Mouse (Mus musculus) limb, embryonic 11.5 days (tissue): ENCODE data around the gene Cd3eap. TPM values are rescaled to one million over a fixed set of nuclear protein-coding genes. Genes with fewer than 3 reads are reported as not detected.

ENCODE experiments used
- ATAC-seq: fragments of 200-750 bp; cut with Nextera tagmentation; 2 replicates; pipeline ENCODE4 v1.8.0; 2017; ENCODE audit warnings: low read depth; ENCODE audit not compliant: insufficient number of reproducible peaks, low FRiP score, low TSS enrichment
- DNase-seq: peaks from one replicate; pipeline ENCODE4 v3.0.0-alpha.2; 2015; ENCODE audit warnings: low spot score
- H3K27ac ChIP-seq: fragments of 300-500 bp; sonication (generic); replicated peaks from 2 replicates; pipeline ENCODE4 v1.5.1; 2014; ENCODE audit warnings: low read depth, mild to moderate bottlenecking, low read length
- H3K27me3 ChIP-seq: fragments of 300-500 bp; sonication (generic); 2 replicates; pipeline ENCODE4 v1.6.1; 2014; ENCODE audit warnings: mild to moderate bottlenecking, low read length, mixed read lengths; ENCODE audit not compliant: control insufficient read depth, insufficient read depth
- H3K36me3 ChIP-seq: fragments of 300-500 bp; sonication (generic); 2 replicates; pipeline ENCODE4 v1.6.1; 2014; ENCODE audit warnings: mild to moderate bottlenecking, low read length, moderate library complexity, mixed read lengths; ENCODE audit not compliant: control insufficient read depth, insufficient read depth
- H3K4me1 ChIP-seq: fragments of 300-500 bp; sonication (generic); 2 replicates; pipeline ENCODE4 v1.6.1; 2014; ENCODE audit warnings: low read length, mixed read lengths; ENCODE audit not compliant: control insufficient read depth, insufficient read depth
- H3K4me2 ChIP-seq: fragments of 300-500 bp; sonication (generic); 2 replicates; pipeline ENCODE4 v1.6.1; 2014; ENCODE audit warnings: low read depth, mild to moderate bottlenecking, moderate library complexity; ENCODE audit not compliant: severe bottlenecking
- H3K4me3 ChIP-seq: fragments of 300-500 bp; sonication (generic); 2 replicates; pipeline ENCODE4 v1.5.1; 2014; ENCODE audit warnings: low read depth, low read length
- H3K9ac ChIP-seq: fragments of 300-500 bp; sonication (generic); 2 replicates; pipeline ENCODE4 v1.6.1; 2014; ENCODE audit warnings: mild to moderate bottlenecking, low read length
- H3K9me3 ChIP-seq: fragments of 300-500 bp; sonication (generic); 2 replicates; pipeline ENCODE4 v1.6.1; 2016; ENCODE audit warnings: low read length; ENCODE audit not compliant: control insufficient read depth
- WGBS: fragments of 180-500 bp; shearing (Covaris S2); extraction: QIAGEN DNeasy Blood & Tissue Kit; methylation state at CpG from one replicate; pipeline ENCODE4 v1.1.7; 2014; 5-methylcytosine and 5-hydroxymethylcytosine counted together
- polyA plus RNA-seq: library from polyadenylated mRNA; unstranded; fragments of >200 nt; fragmentation: Nextera tagmentation; extraction: Ambion mirVana; gene quantifications from 2 replicates; pipeline ENCODE4 v1.2.1, GENCODE M21; 2014

Gene Cd3eap
- polyA plus RNA-seq, 1 experiment from 2014 or later, result 21.1 TPM

- no peak overlapping the region for H3K27ac ChIP-seq
- H3K36me3 ChIP-seq, result peaks cover 31% of the 10 kb centered on the region
- ATAC-seq, result no peak
- no peak overlapping the region for H3K4me2 ChIP-seq
- 0 out of 2 replicates have a peak, but pooled peaks cover 2% of the 10 kb centered on the region for H3K4me1 ChIP-seq
- 91% methylated on average over 8 of the region's 8 CpGs for WGBS
- H3K9me3 ChIP-seq, result no peaks in the 10 kb centered on the region
- H3K27me3 ChIP-seq, result peaks cover 4% of the 10 kb centered on the region
- no peak for DNase-seq
- no peak overlapping the region for H3K9ac ChIP-seq
- no peak overlapping the region for H3K4me3 ChIP-seq
Measured at GRCm38 (mm10) chr7:19394484-19394883, 35.2 kb upstream of the Cd3eap start.

DNA sequence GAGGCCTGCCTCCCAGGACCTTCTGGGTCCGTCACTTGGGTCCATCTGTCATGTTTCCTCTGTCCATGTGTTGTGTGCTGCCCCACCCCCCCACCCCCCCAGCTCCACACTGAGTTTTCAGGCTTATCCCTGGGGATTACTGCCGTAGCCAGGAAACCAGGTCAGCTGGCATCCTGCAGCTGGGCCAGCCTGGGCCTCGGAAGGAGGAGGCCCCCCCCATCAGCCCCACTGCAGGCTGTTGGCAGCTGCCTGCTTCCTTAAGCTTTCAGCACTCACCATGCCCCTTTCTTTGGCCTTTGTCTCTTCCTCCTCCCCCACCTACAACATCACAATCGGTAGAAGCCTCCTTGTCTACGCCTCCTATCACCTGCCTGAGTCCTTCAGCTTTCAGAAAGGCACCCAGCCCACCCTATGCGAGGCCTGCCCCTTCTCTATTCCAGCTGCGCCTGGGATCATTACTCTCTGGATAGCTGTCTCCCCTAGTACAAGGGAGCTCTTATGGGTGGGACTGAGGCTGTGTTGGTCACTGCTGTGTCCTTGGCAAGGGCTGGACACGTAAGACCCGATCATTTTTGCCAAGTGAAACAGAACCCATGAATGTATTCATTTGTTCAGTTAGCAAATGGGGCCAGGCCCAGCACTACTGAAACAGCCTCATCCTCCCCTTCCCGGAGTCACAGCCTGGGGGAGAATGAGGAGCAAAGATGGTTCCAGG is 29.6 kb upstream of the Cd3eap start:
- Histone ChIP-seq H3K9me3 (no peaks in the 10 kb centered on the region), H3K4me2 (no peak overlapping the region), H3K27ac (no peak overlapping the region), H3K27me3 (no peaks in the 10 kb centered on the region), H3K9ac (no peak overlapping the region), H3K4me1 (no peaks in the 10 kb centered on the region), H3K36me3 (peaks cover 38% of the 10 kb centered on the region), H3K4me3 (no peak overlapping the region)
- no peak for ATAC-seq
- whole genome bisulfite sequencing, result 85% methylated on average over 10 of the region's 10 CpGs
- DNase-seq, result no peak

DNA sequence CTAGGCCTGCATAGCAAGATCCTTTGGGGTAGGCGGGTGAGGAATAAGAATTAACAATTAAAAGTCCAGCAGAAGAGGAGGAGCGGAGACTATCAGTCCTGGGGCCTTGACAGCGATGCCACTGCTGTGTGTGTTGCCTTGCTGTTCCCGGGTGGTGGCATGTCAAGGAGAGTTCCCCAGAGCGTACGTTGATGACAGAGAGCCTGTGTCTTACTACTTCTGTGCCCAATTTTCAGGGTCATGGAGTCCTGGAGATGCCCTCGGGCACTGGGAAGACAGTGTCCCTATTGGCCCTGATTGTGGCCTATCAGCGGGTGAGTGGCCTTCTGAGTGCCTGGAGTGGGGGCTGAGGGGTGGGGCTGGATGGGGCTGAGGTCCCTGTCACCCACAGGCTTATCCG is 24.4 kb upstream of the Cd3eap start:
- Histone ChIP-seq H3K4me2 (no peak overlapping the region), H3K9me3 (no peaks in the 10 kb centered on the region), H3K27ac (no peak overlapping the region), H3K27me3 (no peaks in the 10 kb centered on the region), H3K36me3 (peaks cover 22% of the 10 kb centered on the region), H3K9ac (no peak overlapping the region), H3K4me1 (peaks cover 4% of the 10 kb centered on the region; the same call in 1 of the 2 replicates), H3K4me3 (no peak overlapping the region)
- ATAC-seq (no peak), DNase-seq (no peak)
- 88% methylated on average over 9 of the region's 9 CpGs for WGBS

- peaks cover 19% of the 10 kb centered on the region for H3K36me3 ChIP-seq
- H3K4me2 ChIP-seq, result peak overlapping the region; percentile 91
- DNase-seq (peak; percentile 43), ATAC-seq (0 out of 2 replicates have a peak, but pooled peaks have one; percentile 11)
- peak overlapping the region; percentile 86 for H3K4me3 ChIP-seq
- H3K4me1 ChIP-seq, result peaks cover 4% of the 10 kb centered on the region; the same call in 1 of the 2 replicates
- H3K27ac ChIP-seq, result no peak overlapping the region
- peak overlapping the region; percentile 72 for H3K9ac ChIP-seq
- no peaks in the 10 kb centered on the region for H3K9me3 ChIP-seq
- no peaks in the 10 kb centered on the region for H3K27me3 ChIP-seq
- under 1% methylated on average over 37 of the region's 37 CpGs for WGBS
Measured at GRCm38 (mm10) chr7:19382166-19382541, 22.9 kb upstream of the Cd3eap start.

DNA sequence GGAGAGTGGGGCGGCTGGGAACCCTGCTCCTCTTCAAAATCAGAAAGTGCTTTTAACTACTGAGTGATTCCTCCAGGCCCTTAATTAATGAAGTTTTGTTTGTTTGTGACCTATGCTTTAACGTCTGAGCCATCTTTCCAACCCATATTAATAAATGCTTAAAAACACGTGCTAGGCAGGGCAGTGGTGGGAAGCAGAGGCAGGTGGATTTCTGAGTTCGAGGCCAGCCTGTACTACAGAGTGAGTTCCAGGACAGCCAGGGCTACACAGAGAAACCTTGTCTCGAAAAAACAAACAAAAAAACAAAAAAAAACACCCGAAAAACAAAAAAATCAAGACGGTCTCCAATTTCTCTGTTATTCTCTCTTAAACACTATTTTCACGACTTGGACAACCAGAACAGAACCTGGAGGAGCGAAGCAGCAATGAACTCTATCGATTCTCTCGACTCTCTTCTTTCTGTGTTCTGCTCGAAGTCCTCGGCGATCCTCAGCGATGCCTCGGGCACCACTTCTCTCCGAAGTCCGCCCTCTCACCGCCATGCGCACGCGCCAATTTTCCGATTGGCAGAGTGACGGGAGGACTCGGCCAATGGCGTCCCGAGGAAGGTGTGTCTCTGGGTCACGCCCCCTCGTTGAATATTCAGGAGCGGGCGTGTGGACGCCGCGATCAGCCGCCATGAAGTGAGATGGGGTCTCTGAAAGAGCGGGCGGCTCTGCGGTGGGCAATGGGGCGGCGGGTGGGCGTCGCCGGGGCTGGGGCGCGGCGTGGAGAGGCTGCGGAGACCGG is 22.3 kb upstream of the Cd3eap start, which contains the start of gene Ercc2:
TSS of gene Ercc2 (plus strand) at position 634 of the 789 bp plus-strand sequence.
- peak; percentile 96 for ATAC-seq
- Histone ChIP-seq H3K4me1 (peaks cover 4% of the 10 kb centered on the region; the same call in 1 of the 2 replicates), H3K9me3 (no peaks in the 10 kb centered on the region), H3K9ac (peak within 1 kb of the TSS; percentile 72), H3K27ac (no peak within 1 kb of the TSS), H3K36me3 (peaks cover 13% of the 10 kb centered on the region), H3K4me2 (peak within 1 kb of the TSS; percentile 91), H3K4me3 (peak within 1 kb of the TSS; percentile 86), H3K27me3 (no peaks in the 10 kb centered on the region)
- WGBS, result 6% methylated on average over 48 of the region's 48 CpGs
- peak; percentile 99 for DNase-seq

DNA sequence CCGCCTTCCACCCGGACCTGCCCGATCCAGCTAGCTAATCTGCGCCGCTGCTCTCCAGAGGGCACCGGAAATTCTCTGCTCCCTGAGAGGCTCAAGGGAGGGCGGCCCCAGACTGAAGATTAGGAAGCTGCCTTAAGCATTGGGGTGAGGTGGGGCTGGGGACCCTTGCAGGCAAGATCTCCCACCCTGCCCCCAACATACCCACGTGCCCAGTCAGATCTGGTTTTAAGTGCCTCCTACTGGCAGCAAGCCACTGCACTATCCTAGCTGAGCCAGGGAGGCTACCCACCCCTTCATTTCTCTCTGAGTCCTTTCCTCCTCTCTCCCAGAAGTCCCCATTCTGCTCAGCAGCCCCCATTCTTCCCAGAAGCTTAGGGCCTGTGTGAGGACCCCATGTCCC is 18.8 kb upstream of the Cd3eap start:
- H3K4me2 ChIP-seq, result no peak overlapping the region
- no peaks in the 10 kb centered on the region for H3K36me3 ChIP-seq
- ATAC-seq (no peak), DNase-seq (no peak)
- H3K27ac ChIP-seq, result no peak overlapping the region
- no peaks in the 10 kb centered on the region for H3K27me3 ChIP-seq
- peaks cover 4% of the 10 kb centered on the region; the same call in 1 of the 2 replicates for H3K4me1 ChIP-seq
- H3K9me3 ChIP-seq, result no peaks in the 10 kb centered on the region
- no peak overlapping the region for H3K9ac ChIP-seq
- whole genome bisulfite sequencing, result 68% methylated on average over 8 of the region's 8 CpGs
- no peak overlapping the region for H3K4me3 ChIP-seq

GRCm38 (mm10) chr7:19376019-19376418 is 16.7 kb upstream of the Cd3eap start:
- Histone ChIP-seq H3K4me2 (no peak overlapping the region), H3K9me3 (no peaks in the 10 kb centered on the region), H3K36me3 (no peaks in the 10 kb centered on the region), H3K4me3 (no peak overlapping the region), H3K27me3 (no peaks in the 10 kb centered on the region), H3K9ac (no peak overlapping the region), H3K4me1 (no peaks in the 10 kb centered on the region), H3K27ac (no peak overlapping the region)
- no peak for ATAC-seq
- DNase-seq, result no peak
- 90% methylated on average over 4 of the region's 4 CpGs for WGBS

GRCm38 (mm10) chr7:19375368-19375767 is 16.1 kb upstream of the Cd3eap start:
- Histone ChIP-seq H3K27me3 (no peaks in the 10 kb centered on the region), H3K4me2 (no peak overlapping the region), H3K9ac (no peak overlapping the region), H3K9me3 (no peaks in the 10 kb centered on the region), H3K27ac (no peak overlapping the region), H3K4me3 (no peak overlapping the region), H3K4me1 (no peaks in the 10 kb centered on the region), H3K36me3 (no peaks in the 10 kb centered on the region)
- ATAC-seq, result no peak
- 75% methylated on average over 18 of the region's 18 CpGs for WGBS
- no peak for DNase-seq
